15 mouse cellular contexts compared by ENCODE assay signal in the genomic region with DNA sequence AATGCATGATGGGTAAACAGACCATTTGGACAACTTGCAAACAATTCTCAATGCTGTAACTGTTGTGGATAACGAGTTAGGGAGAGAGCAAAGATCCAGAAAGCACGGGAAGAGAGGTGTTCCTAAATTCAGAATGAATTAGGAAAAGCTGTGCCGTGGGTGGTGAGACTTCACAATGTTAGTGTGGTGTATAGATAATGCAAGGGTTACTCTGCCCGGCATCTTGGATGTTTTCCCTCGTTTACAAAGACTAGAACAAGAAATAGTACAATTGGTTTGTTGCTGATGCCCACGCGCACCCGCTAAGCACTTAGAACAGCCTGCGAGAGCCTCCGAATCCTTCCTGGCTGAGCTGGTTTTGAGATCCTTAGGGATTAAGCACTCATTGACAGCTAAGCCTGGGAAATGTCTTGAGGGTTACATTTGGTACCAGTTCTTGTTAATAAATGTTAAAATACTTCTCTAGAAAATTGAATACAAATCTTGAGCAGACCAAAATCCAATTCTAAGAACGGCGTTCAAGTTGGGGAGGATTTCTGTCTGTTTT.
DNase-seq lines count a peak whose midpoint lies in the region; ATAC-seq and TF ChIP-seq lines count a peak whose summit lies in the region.
"Had no signal": no experiment of that assay in that cellular context is flagged by ENCODE, and none has a peak within 500 bp of the region (broad histone marks: within the 10 kb centered on the region; RNA-seq: fewer than 3 reads in every experiment).

No protein-coding gene starts in this region.

- H3K27ac ChIP-seq in stomach, embryonic 14.5 days (ENCODE audit: low read length): no peak overlapping the region
- H3K27ac ChIP-seq in stomach, postnatal 0 days (replicated peaks): no peak overlapping the region
- no peak overlapping the region for H3K27ac ChIP-seq in forebrain, postnatal 0 days (ENCODE audit: low read depth, low read length)
- H3K27ac ChIP-seq: heart, embryonic 15.5 days; hindbrain, embryonic 14.5 days; liver, embryonic 13.5 days had no signal

- no peaks in the 10 kb centered on the region for H3K27me3 ChIP-seq in stomach, embryonic 14.5 days (ENCODE audit: control insufficient read depth, insufficient read depth, low read length)
- no peaks in the 10 kb centered on the region for H3K27me3 ChIP-seq in stomach, postnatal 0 days (ENCODE audit: control insufficient read depth, insufficient read depth, low read length)
- H3K27me3 ChIP-seq in forebrain, postnatal 0 days (ENCODE audit: insufficient read depth, low read length): no peaks in the 10 kb centered on the region
- H3K27me3 ChIP-seq: heart, embryonic 15.5 days; liver, embryonic 13.5 days had no signal

- no peaks in the 10 kb centered on the region for H3K9me3 ChIP-seq in stomach, embryonic 14.5 days (ENCODE audit: control insufficient read depth, low read depth, low read length)
- no peaks in the 10 kb centered on the region for H3K9me3 ChIP-seq in stomach, postnatal 0 days (ENCODE audit: control insufficient read depth, low read length)
- H3K9me3 ChIP-seq in forebrain, postnatal 0 days (ENCODE audit: low read length): no peaks in the 10 kb centered on the region
- H3K9me3 ChIP-seq: heart, embryonic 15.5 days; liver, embryonic 13.5 days had no signal

- 0 out of 2 replicates have a peak overlapping the region, but pooled peaks have one; percentile 2 for H3K4me2 ChIP-seq in stomach, embryonic 14.5 days (replicated peaks; ENCODE audit: low read depth, low read length)
- H3K4me2 ChIP-seq in stomach, postnatal 0 days (replicated peaks; ENCODE audit: low read depth): no peak overlapping the region
- H3K4me2 ChIP-seq in forebrain, postnatal 0 days (ENCODE audit: low read depth): no peak overlapping the region
- H3K4me2 ChIP-seq: heart, embryonic 15.5 days; hindbrain, embryonic 14.5 days; liver, embryonic 13.5 days had no signal

- no peak for ATAC-seq in stomach, embryonic 14.5 days (ENCODE audit: insufficient number of reproducible peaks, insufficient read depth, low FRiP score, low read depth)
- no peak for ATAC-seq in stomach, postnatal 0 days (ENCODE audit: low FRiP score, low TSS enrichment)
- ATAC-seq in forebrain, postnatal 0 days: no peak
- ATAC-seq: intestine, postnatal 0 days; lung, postnatal 0 days had no signal

- no peaks in the 10 kb centered on the region for H3K4me1 ChIP-seq in stomach, embryonic 14.5 days (ENCODE audit: control insufficient read depth, insufficient read depth, low read length)
- no peaks in the 10 kb centered on the region for H3K4me1 ChIP-seq in stomach, postnatal 0 days (replicated peaks; ENCODE audit: control insufficient read depth, insufficient read depth)
- 0 out of 2 replicates have a peak, but pooled peaks cover 6% of the 10 kb centered on the region for H3K4me1 ChIP-seq in forebrain, postnatal 0 days (ENCODE audit: insufficient read depth)
- H3K4me1 ChIP-seq: heart, embryonic 15.5 days; liver, embryonic 13.5 days had no signal

- no peak overlapping the region for H3K4me3 ChIP-seq in stomach, embryonic 14.5 days (ENCODE audit: low read depth, low read length)
- H3K4me3 ChIP-seq in stomach, postnatal 0 days (ENCODE audit: low read depth, low read length): no peak overlapping the region
- H3K4me3 ChIP-seq in forebrain, postnatal 0 days (ENCODE audit: low read depth, low read length): no peak overlapping the region
- H3K4me3 ChIP-seq: heart, embryonic 15.5 days; liver, embryonic 13.5 days had no signal

- DNase-seq in heart, postnatal 10 days: peak; percentile 8 to 13
- DNase-seq in heart, postnatal 14 days: no peak
- no peak for DNase-seq in stomach, postnatal 0 days (ENCODE audit: low spot score)
- DNase-seq in forebrain, postnatal 0 days: peak; percentile 41
- DNase-seq in T-cell, adult 2 months (ENCODE audit: low spot score): no peak
- DNase-seq in urinary bladder, postnatal 14 days (ENCODE audit: low spot score): no peak
- DNase-seq in frontal cortex, postnatal 10 days (ENCODE audit: low spot score in 2 of 2): no peak
- DNase-seq: adrenal gland, adult 2 months; kidney, postnatal 25 days; liver, embryonic 13.5 days had no signal

- no peak for TF ChIP-seq CTCF in stomach, postnatal 0 days (IDR thresholded peaks at IDR 0.05; ENCODE audit: low read depth)
- no peak for TF ChIP-seq CTCF in forebrain, postnatal 0 days (IDR thresholded peaks at IDR 0.05; ENCODE audit: low read depth)

- H3K36me3 ChIP-seq in stomach, embryonic 14.5 days (ENCODE audit: control insufficient read depth, insufficient read depth, low read length): no peaks in the 10 kb centered on the region
- no peaks in the 10 kb centered on the region for H3K36me3 ChIP-seq in stomach, postnatal 0 days (ENCODE audit: control insufficient read depth, insufficient read depth, low read length)
- H3K36me3 ChIP-seq in forebrain, postnatal 0 days (ENCODE audit: insufficient read depth): no peaks in the 10 kb centered on the region
- H3K36me3 ChIP-seq: heart, embryonic 15.5 days; liver, embryonic 13.5 days had no signal

- H3K9ac ChIP-seq in stomach, embryonic 14.5 days (replicated peaks; ENCODE audit: low read depth, low read length): no peak overlapping the region
- H3K9ac ChIP-seq in stomach, postnatal 0 days (ENCODE audit: low read length): no peak overlapping the region
- no peak overlapping the region for H3K9ac ChIP-seq in forebrain, postnatal 0 days
- H3K9ac ChIP-seq: heart, embryonic 15.5 days; hindbrain, embryonic 14.5 days; liver, embryonic 13.5 days had no signal

- TF ChIP-seq EP300 in stomach, postnatal 0 days (optimal IDR thresholded peaks at IDR 0.05): no peak

- intact Hi-C loops in heart, postnatal 10 days (cut with DNase I): no loop called here
- intact Hi-C loops in heart, postnatal 14 days (cut with DNase I): no loop called here

- 51% methylated on average over 12 of the region's 12 CpGs for WGBS in stomach, embryonic 14.5 days
- WGBS in stomach, postnatal 0 days: 45% methylated on average over 12 of the region's 12 CpGs
- 17% methylated on average over 12 of the region's 12 CpGs for WGBS in forebrain, postnatal 0 days

Comparison
In these comparisons a context has a peak if more than half of its experiments do, and no peak if none do; other contexts are left out.
1. DNase-seq: peak in heart, postnatal 10 days (2 of 2) and forebrain, postnatal 0 days (single experiment); none in heart, postnatal 14 days (0 of 2), stomach, postnatal 0 days (single experiment), T-cell, adult 2 months (single experiment), urinary bladder, postnatal 14 days (single experiment) and frontal cortex, postnatal 10 days (0 of 2).